Mouse (Mus musculus) thymus, adult 2 months (tissue): Measurements from ENCODE around the gene Olfr1347.

Experiments used
- CTCF ChIP-seq: fragments of 200-500 bp; IDR thresholded peaks from 2 replicates; pipeline ENCODE4 v1.5.1; 2012; ENCODE audit warnings: mild to moderate bottlenecking, control low read depth, low read length, moderate library complexity, borderline replicate concordance; ENCODE audit not compliant: control insufficient read depth, poor library complexity, insufficient read depth; ENCODE audit errors: extremely low read depth
- POLR2A ChIP-seq: fragments of 200-500 bp; IDR thresholded peaks from 2 replicates; pipeline ENCODE4 v1.6.1; 2012; ENCODE audit warnings: mild to moderate bottlenecking, low read length, control low read depth, moderate library complexity; ENCODE audit not compliant: control insufficient read depth, poor library complexity, insufficient read depth; ENCODE audit errors: extremely low read depth

GRCm38 (mm10) chr7:6508648-6509047, 9.1 kb upstream of the Olfr1347 start, which contains the start of gene Olfr1348:
- TF ChIP-seq CTCF (no peak), POLR2A (no peak)
